Mouse (Mus musculus) forebrain, embryonic 11.5 days (tissue): ENCODE results near the gene Cdk1. TPM values are rescaled to one million over a fixed set of nuclear protein-coding genes. Genes with fewer than 3 reads are reported as not detected.

Experiments
- ATAC-seq: fragments of 200-750 bp; cut with Nextera tagmentation; replicated peaks from 2 replicates; pipeline ENCODE4 v1.8.0; 2017; ENCODE audit warnings: moderate TSS enrichment; ENCODE audit not compliant: low FRiP score
- DNase-seq: peaks from one replicate; pipeline ENCODE4 v3.0.0-alpha.2; 2017; ENCODE audit warnings: low spot score
- H3K27ac ChIP-seq: fragments of 300-500 bp; sonication (generic); 2 replicates; pipeline ENCODE4 v1.5.1; 2014; ENCODE audit warnings: low read depth, low read length
- H3K27me3 ChIP-seq: fragments of 300-500 bp; sonication (generic); 2 replicates; pipeline ENCODE4 v1.6.1; 2014; ENCODE audit warnings: mild to moderate bottlenecking, low read length, mixed read lengths; ENCODE audit not compliant: control insufficient read depth, insufficient read depth
- H3K36me3 ChIP-seq: fragments of 300-500 bp; sonication (generic); 2 replicates; pipeline ENCODE4 v1.6.1; 2014; ENCODE audit warnings: mild to moderate bottlenecking, low read length, moderate library complexity, mixed read lengths; ENCODE audit not compliant: control insufficient read depth, insufficient read depth
- H3K4me1 ChIP-seq: fragments of 300-500 bp; sonication (generic); replicated peaks from 2 replicates; pipeline ENCODE4 v1.6.1; 2014; ENCODE audit warnings: low read length, mixed read lengths; ENCODE audit not compliant: control insufficient read depth, insufficient read depth
- H3K4me2 ChIP-seq: fragments of 300-500 bp; sonication (generic); 2 replicates; pipeline ENCODE4 v1.6.1; 2014; ENCODE audit warnings: low read depth, mild to moderate bottlenecking, low read length, moderate library complexity, mixed read lengths; ENCODE audit not compliant: severe bottlenecking
- H3K4me3 ChIP-seq: fragments of 300-500 bp; sonication (generic); 2 replicates; pipeline ENCODE4 v1.5.1; 2014; ENCODE audit warnings: low read depth, low read length
- H3K9ac ChIP-seq: fragments of 300-500 bp; sonication (generic); 2 replicates; pipeline ENCODE4 v1.6.1; 2014; ENCODE audit warnings: low read length
- H3K9me3 ChIP-seq: fragments of 300-500 bp; sonication (generic); 2 replicates; pipeline ENCODE4 v1.6.1; 2016; ENCODE audit warnings: low read length, mixed read lengths; ENCODE audit not compliant: control insufficient read depth
- WGBS: fragments of 180-500 bp; shearing (Covaris S2); extraction: QIAGEN DNeasy Blood & Tissue Kit; methylation state at CpG from one replicate; pipeline ENCODE4 v1.1.7; 2014; 5-methylcytosine and 5-hydroxymethylcytosine counted together
- polyA plus RNA-seq: library from polyadenylated mRNA; unstranded; fragments of >200 nt; fragmentation: Nextera tagmentation; extraction: Ambion mirVana; gene quantifications from 2 replicates; pipeline ENCODE4 v1.2.1, GENCODE M21; 2014

The Cdk1 gene
- polyA plus RNA-seq, 1 experiment from 2014 or later: 446 TPM

GRCm38 (mm10) chr10:69288086-69288485 lies 64.7 kb downstream of the Cdk1 start:
- Histone ChIP-seq H3K4me1 (no peaks in the 10 kb centered on the region), H3K9me3 (no peaks in the 10 kb centered on the region), H3K36me3 (no peaks in the 10 kb centered on the region; the same call in 1 of the 2 replicates), H3K4me3 (no peak overlapping the region), H3K9ac (no peak overlapping the region), H3K27ac (no peak overlapping the region), H3K27me3 (no peaks in the 10 kb centered on the region), H3K4me2 (no peak overlapping the region)
- DNase-seq (no peak), ATAC-seq (no peak)
- 91% methylated on average over 4 of the region's 4 CpGs for WGBS

DNA sequence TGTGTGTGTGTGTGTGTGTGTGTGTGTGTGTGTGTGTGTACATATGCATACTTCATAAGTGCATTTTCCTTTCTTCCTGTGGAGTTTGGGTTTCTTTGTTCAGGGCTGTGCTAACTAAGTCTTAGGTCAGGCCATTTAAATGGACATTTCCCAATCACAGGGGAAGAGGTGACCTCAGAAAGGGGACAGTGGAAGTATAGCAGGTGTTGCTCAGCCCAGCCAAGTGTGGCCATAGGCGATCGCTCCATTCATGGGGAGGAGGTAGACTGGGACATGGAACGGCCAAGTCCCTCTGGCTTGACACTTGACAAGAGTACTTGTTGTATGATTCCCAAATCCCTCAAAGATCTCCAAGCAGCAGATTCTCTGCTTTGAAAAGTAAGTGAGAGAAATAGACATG lies 65.8 kb downstream of the Cdk1 start:
- DNase-seq (no peak), ATAC-seq (no peak)
- Histone ChIP-seq H3K4me2 (no peak overlapping the region), H3K27ac (no peak overlapping the region), H3K27me3 (no peaks in the 10 kb centered on the region), H3K4me3 (no peak overlapping the region), H3K9me3 (no peaks in the 10 kb centered on the region), H3K4me1 (no peaks in the 10 kb centered on the region), H3K36me3 (no peaks in the 10 kb centered on the region; the same call in 1 of the 2 replicates), H3K9ac (no peak overlapping the region)
- WGBS: 99% methylated on average over 3 of the region's 3 CpGs

Other genes with a start within 250 kb of the Cdk1 start
- gene Rhobtb1, start 201.5 kb downstream of the Cdk1 start, polyA plus RNA-seq: 13.8 and 15.6 TPM in 2 replicates
- 1.4 and 1.9 TPM in 2 replicates for gene A930033H14Rik, start 139.8 kb downstream of the Cdk1 start, polyA plus RNA-seq
- gene Ank3, start 45.8 kb upstream of the Cdk1 start, polyA plus RNA-seq: 42.5 and 44.5 TPM in 2 replicates